Mouse (Mus musculus) gastrocnemius, postnatal 14 days (tissue): ENCODE measurements around the gene Jun. TPM values are rescaled to one million over a fixed set of nuclear protein-coding genes. Genes with fewer than 3 reads are reported as not detected.

ENCODE experiments used
- DNase-seq: peaks from one replicate; pipeline ENCODE4 v3.0.0; 2021; ENCODE audit warnings: mixed read lengths
- intact Hi-C: fragments of 180-260 bp; cut with DNase I; formaldehyde crosslinking; loops from one replicate; pipeline ENCODE4 v1.15.1; 2025; ENCODE audit warnings: low total_unique reads
- long read RNA-seq, 2 experiments: library from polyadenylated mRNA; stranded (forward); transcript quantifications; one replicate each; pipeline ENCODE4 v2.0.0; 2021
- total RNA-seq, 2 experiments: library from RNA; stranded (reverse); gene quantifications; 2 replicates each; pipeline ENCODE4 v1.2.3; 2021

Gene Jun
- total RNA-seq, result 10 to 100 TPM; 37.6 to 54.8 TPM
- long read RNA-seq, experiment 1, transcript Jun-201 (1 exons, 3,189 nt), result major isoform, 46 of 49 reads
- long read RNA-seq, experiment 1, partial matches to known transcripts, result 0 of 49 reads
- long read RNA-seq, experiment 1, other reads (novel, unspliced or antisense), result 3 of 49 reads
- long read RNA-seq, experiment 2, transcript Jun-201 (1 exons, 3,189 nt), result major isoform, 30 of 32 reads
- long read RNA-seq, experiment 2, partial matches to known transcripts, result 0 of 32 reads
- long read RNA-seq, experiment 2, other reads (novel, unspliced or antisense), result 2 of 32 reads

- DNase-seq, result peak; percentile 99
- intact Hi-C loops, result loop anchor here (5.0 to 10.0 kb wide), 3 partner anchors 115 to 820 kb away; no protein-coding TSS in a partner anchor
Measured at GRCm38 (mm10) chr4:95052025-95052899, at the start of gene Jun. Jun (minus strand) TSS chr4:95052222.

- intact Hi-C loops, result no loop called here
- DNase-seq, result no peak
Measured at GRCm38 (mm10) chr4:95101684-95102083, 49.7 kb upstream of the Jun start.

DNA sequence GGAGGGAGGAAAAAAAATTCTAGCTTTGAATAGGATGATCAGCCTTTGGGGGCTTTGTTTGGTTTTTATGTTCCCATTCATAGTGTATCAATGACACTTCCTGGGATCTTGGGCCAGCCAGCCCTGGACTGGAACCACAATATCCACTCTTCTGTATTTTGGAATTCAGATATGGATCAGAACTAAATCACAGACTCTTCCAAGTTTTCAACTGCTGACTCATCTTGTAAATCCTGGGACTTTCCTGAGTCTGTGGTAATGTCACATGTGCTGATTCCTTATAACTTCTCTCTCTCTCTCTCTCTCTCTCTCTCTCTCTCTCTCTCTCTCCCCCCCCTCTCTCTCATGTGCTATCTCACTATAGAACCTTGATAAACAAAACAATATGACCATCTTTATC is 48.7 kb upstream of the Jun start:
- intact Hi-C loops, result no loop called here
- DNase-seq, result no peak

DNA sequence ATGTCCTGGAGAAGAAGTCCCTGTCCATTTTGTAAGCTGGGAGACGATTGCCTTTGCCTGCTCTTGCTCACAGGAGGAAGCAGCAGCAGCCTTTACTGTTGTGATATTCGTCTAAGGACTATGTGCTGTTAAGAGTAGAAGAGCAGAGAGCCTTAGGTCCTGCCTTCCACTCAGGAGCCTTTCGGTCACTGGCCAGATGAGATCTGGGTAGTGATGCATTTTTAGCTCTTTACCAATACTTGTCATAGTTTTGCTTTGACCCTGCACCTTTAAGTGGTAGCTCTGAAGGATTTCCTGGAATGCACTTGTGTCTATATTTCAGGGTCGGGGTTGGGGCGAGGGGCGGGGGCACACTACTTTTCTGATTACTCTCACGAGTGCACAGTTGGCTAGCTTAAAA is 47.4 kb upstream of the Jun start:
- intact Hi-C loops, result no loop called here
- DNase-seq, result no peak

DNA sequence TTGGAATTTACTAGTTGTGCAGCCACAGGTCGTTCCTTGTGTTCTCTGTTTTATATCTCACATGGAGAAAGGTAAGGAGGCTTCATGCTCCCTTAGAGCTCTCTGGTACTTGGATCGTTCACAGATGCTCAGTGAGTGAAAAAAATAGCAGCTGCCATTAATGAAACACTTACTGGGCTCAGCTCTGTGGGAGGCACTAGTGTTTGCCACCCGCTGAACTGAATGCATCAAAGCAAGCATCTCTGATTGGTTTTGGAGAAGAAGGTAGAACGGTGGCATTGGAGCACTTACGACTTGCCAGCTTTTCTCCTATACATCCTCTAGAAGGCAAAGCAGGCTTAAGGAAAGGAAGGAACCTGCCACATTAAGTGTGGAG is 46.7 kb upstream of the Jun start:
- DNase-seq, result no peak
- intact Hi-C loops, result no loop called here

GRCm38 (mm10) chr4:95097942-95098721 is 46.1 kb upstream of the Jun start:
- DNase-seq, result no peak
- intact Hi-C loops, result no loop called here

GRCm38 (mm10) chr4:95096731-95097130 is 44.7 kb upstream of the Jun start:
- no peak for DNase-seq
- intact Hi-C loops, result no loop called here

GRCm38 (mm10) chr4:95095911-95096310 is 43.9 kb upstream of the Jun start:
- intact Hi-C loops, result no loop called here
- DNase-seq, result no peak

DNA sequence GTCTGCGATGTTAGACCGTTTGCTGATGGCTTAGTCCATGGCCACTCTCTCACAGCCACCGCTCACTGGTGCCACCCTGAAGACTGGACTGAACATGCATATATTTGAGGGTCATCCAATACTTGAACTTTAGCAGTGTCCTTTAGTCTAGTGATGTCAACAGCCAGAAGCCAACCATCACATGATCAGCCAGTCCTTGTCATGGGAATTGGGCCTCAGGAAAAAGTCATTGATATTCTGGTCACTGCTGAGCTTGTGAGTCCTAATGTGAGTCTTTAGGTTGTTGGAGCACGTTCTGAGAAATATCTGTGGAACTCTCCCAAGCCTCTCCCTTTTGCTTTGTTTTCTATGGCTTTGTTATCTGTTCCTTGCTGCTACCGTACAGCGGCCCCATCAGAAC is 43.3 kb upstream of the Jun start:
- intact Hi-C loops, result no loop called here
- DNase-seq, result no peak

DNA sequence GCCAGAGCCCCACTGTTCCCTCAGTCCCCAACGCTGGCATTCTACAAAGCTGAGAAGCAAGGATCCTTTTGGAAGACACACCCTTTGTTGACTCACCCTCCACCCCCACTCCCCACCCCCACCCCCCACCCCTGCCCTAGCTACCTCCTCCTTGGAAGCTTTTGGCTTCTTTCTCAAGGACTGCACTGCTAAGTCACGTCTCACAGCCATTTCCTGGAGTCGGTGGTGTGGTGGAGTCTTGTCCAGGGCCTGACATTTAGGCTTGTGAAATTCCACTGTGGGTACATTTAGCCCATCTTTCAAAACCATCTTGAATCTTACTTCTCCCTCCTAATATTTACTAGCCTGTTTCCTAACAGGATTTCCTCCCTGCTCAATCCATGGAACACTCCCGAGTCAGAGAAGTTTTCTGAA is 42.7 kb upstream of the Jun start:
- intact Hi-C loops, result no loop called here

GRCm38 (mm10) chr4:95093615-95094014 is 41.6 kb upstream of the Jun start:
- intact Hi-C loops, result no loop called here

More for the DNA sequence above, 42.7 kb upstream of the Jun start:
- no peak for DNase-seq

GRCm38 (mm10) chr4:95092516-95092915 is 40.5 kb upstream of the Jun start:
- intact Hi-C loops, result no loop called here
- DNase-seq, result no peak

More at GRCm38 (mm10) chr4:95093615-95094014, 41.6 kb upstream of the Jun start:
- no peak for DNase-seq

- intact Hi-C loops, result no loop called here
- DNase-seq, result no peak
Measured at GRCm38 (mm10) chr4:95091536-95091935, 39.5 kb upstream of the Jun start.

GRCm38 (mm10) chr4:95089968-95090367 is 37.9 kb upstream of the Jun start:
- intact Hi-C loops, result no loop called here

DNA sequence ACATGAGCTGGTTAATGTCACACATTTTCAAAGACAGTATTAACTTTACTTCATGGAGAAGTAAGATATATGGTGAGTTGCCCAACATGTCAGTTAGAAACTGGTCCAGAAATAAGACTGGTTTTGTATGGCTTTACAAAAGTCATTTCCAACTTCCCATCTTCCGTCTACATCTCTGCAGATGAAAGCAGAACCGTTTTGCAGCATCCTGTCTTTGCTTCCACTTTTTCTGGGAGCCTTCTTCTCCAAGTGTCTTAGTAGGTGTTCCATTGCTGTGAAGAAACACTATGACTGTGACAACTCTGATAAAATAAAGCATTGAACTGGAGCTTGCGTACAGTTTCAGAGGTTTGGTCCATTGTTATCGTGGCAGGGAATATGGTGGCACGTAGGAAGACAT is 37.0 kb upstream of the Jun start:
- intact Hi-C loops, result no loop called here
- DNase-seq, result no peak

More at GRCm38 (mm10) chr4:95089968-95090367, 37.9 kb upstream of the Jun start:
- DNase-seq, result no peak

GRCm38 (mm10) chr4:95083957-95084356 is 31.9 kb upstream of the Jun start:
- intact Hi-C loops, result no loop called here
- no peak for DNase-seq

DNA sequence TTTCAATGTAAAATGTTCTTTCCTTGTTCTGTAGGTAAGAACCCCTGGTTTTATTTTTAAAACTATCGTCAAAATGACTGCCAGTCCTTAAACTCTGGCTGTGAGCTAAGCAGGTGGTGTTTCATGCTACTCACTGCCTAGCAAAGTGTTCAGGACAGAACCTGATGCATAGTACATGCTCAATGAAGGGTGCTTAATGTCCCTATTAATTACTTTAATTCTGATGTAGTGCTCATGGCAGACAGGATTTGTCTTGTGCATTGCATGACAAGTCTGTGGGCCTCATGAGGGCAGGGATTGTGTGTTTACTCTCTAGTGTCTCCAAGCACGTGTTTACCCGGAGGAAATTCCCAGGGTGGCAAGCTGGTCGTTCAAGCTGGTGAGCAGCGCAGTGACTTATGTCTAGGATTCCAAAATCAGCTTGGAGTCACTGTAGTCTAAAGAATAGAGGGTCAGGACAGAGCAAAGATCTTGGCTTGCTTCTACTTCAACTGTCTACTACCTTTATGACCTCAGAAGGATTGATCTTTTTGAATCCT is 31.2 kb upstream of the Jun start:
- intact Hi-C loops, result no loop called here
- no peak for DNase-seq

DNA sequence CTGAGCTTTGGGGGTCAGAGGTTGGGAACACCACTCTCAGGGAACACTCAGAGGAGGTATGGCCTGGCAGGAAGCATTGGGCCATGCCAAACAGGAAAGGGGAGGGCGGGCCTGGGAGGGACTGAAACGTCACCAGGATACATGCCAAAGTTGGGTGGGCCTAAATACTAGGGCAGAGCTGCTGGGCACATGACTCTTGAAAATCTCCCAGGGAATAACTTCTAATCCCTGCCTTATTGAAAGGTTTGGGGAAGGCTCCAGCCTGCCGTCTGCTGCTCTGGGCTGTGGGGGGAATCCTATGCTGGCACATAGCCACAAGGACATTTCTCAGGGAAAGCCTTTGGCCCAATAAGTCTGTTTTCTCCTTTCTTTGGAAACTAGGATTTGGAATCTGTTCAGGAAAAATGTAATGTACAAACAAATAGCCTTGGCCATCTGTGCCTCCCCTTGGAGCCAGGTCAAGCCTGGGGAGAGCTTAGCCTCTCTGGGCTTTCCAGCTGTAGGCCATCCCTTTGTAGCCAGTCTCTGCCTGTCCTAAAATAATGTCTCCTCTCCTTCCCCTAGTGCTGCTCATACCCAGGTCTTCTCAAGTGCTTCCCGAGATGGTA is 30.6 kb upstream of the Jun start:
- peak; percentile 61 for DNase-seq
- intact Hi-C loops, result no loop called here

DNA sequence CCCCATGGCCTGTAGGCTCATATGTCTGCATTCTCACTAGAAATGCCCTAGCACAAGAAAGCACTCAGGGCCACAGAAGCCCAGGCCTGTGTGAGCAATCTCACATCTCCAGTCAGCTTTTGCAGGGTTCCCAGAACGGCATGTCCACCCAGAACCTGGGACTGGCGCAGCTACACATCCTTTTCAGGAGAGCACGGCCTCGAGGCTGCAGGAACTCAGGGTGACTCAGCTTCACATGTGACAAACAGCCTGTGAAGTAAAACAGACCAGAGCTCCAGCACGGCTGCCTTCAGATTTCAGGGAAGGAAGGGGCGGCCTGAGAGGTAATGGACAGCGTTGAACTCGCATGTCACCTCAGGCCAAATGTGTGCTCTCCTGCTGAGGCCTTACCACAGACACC is 29.6 kb upstream of the Jun start:
- DNase-seq, result no peak
- intact Hi-C loops, result no loop called here
